Mouse (Mus musculus): ENCODE results near the gene Dynlt1b. TPM values are rescaled to one million over a fixed set of nuclear protein-coding genes. Genes with fewer than 3 reads are reported as not detected.
"Not testable (repeated sequence)": the region's sequence is repeated elsewhere in the genome, so short reads cannot be mapped to it uniquely, and the experiment has no call there.

Dynlt1b gene
- total RNA-seq (2014; rRNA removed) (44.4 and 56.6 TPM in 2 replicates), polyA plus RNA-seq (2012; rRNA removed) (37.4 and 51.4 TPM in 2 replicates)

DNA sequence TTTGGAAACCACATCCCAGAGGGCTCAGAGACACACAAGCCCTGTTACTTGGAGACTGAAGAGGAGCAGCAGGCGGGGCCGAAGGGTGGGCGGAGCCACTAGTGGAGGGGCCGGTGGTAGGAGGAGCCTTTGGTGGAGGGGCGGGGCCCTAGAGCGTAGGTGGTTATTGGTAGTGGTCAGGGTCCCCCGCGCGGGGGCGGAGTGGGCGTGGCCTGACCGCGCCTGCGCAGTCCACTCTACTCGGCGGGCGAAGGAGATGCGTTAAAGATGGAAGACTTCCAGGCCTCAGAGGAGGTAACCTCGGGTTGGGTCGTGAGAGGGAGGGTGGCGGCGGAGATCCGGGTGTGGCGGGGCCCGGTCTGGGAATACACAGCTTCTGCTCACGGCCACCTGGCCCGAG is at the start of gene Dynlt1b:
Gene Dynlt1b (plus strand): TSS at position 168 of the 400 bp plus-strand sequence.
- peak within 1 kb of the TSS; percentile 71 for H3K9ac ChIP-seq (ENCODE audit: low read depth, low read length)
- H3K79me2 ChIP-seq (ENCODE audit: control insufficient read depth, insufficient read depth, low read length); H3K27me3 ChIP-seq (ENCODE audit: control insufficient read depth, insufficient read depth, low read length); H3K27ac ChIP-seq (replicated peaks; ENCODE audit: insufficient read depth, low read depth, low read length); H3K4me1 ChIP-seq (ENCODE audit: control insufficient read depth, insufficient read depth, low read length); H3K36me3 ChIP-seq (ENCODE audit: control insufficient read depth, insufficient read depth, low read length): not testable (repeated sequence)
- under 1% methylated on average over 27 of the region's 27 CpGs for WGBS
- peak; percentile 75 for DNase-seq (ENCODE audit: extremely low read depth, low read depth, low spot score)
- TF ChIP-seq POLR2A (IDR thresholded peaks at IDR 0.05; ENCODE audit: extremely low read depth, insufficient read depth, low read length), result peak; percentile 73
- H3K4me3 ChIP-seq (ENCODE audit: insufficient read depth, low read depth, low read length), result peak within 1 kb of the TSS; percentile 46

DNA sequence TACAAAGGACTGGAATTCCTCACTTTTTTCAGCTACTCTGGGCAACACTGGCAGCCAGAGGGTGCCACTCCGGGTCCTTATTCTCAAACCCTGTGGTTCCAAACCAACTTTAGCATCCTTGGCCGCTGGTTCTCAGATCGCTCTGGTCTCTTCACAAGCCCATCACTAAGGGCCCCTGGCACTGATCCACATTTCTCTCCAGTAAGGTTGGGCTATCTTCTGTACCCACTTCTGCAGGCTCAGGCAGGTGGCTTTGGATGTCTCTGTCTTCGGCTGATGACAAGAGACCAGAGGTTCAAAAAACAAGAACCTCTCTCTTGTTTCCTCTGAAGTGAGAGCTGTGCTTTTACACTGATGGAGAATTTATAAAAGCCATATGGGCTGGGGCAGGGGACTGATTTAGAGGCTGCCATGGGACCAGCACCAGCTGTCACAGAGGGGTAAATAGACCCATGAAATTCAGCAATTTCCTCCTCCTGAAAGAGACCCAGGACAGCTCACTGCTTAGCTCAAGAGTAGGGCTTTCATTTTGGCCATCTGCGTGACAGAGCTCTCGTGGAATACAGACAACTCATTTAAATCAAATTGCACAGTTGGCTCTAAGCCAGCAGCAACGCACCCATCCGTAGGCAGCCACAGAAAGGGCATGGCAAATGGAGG is 49.6 kb upstream of the Dynlt1b start:
- not testable (repeated sequence) for DNase-seq (ENCODE audit: extremely low read depth, low read depth, low spot score); H3K4me1 ChIP-seq (ENCODE audit: control insufficient read depth, insufficient read depth, low read length); H3K4me3 ChIP-seq (ENCODE audit: insufficient read depth, low read depth, low read length); H3K27ac ChIP-seq (replicated peaks; ENCODE audit: insufficient read depth, low read depth, low read length); H3K27me3 ChIP-seq (ENCODE audit: control insufficient read depth, insufficient read depth, low read length); H3K79me2 ChIP-seq (ENCODE audit: control insufficient read depth, insufficient read depth, low read length); H3K9ac ChIP-seq (ENCODE audit: low read depth, low read length); H3K36me3 ChIP-seq (ENCODE audit: control insufficient read depth, insufficient read depth, low read length)
- WGBS, result 90% methylated on average over 1 of the region's 8 CpGs

DNA sequence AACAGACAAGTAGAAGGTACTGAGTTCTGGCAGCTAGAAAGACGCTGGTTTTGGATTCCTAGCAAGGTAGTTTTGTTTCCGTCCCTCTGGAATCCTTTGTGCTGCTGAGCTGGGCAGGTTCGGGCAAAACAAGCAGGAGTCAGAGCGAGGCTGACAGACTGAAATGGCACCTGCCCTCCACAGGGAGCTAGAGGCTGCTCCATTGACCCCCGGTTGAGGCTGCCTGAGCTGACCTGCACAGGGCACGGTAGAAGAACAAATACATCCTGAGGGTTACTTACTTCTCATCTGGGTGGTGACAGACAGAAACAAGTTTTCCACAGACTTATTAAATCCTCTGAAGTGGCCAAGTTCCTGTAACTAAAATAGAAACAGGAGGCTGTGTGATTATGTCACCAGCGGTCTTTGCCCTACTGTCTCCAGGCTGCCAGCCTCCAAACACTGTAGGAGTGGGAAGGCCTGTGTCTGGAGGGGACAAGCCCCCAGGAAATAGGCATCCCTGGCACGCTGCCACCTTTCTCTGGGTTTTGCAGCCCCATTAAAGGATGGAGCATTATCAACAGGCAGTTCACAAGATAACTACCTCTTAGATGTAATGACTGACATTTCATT is 48.7 kb upstream of the Dynlt1b start:
- WGBS, result no CpG with 5 or more reads among the region's 8 CpGs
- not testable (repeated sequence) for H3K9ac ChIP-seq (ENCODE audit: low read depth, low read length); DNase-seq (ENCODE audit: extremely low read depth, low read depth, low spot score); H3K27me3 ChIP-seq (ENCODE audit: control insufficient read depth, insufficient read depth, low read length); H3K27ac ChIP-seq (replicated peaks; ENCODE audit: insufficient read depth, low read depth, low read length); H3K4me1 ChIP-seq (ENCODE audit: control insufficient read depth, insufficient read depth, low read length); H3K36me3 ChIP-seq (ENCODE audit: control insufficient read depth, insufficient read depth, low read length); H3K4me3 ChIP-seq (ENCODE audit: insufficient read depth, low read depth, low read length); H3K79me2 ChIP-seq (ENCODE audit: control insufficient read depth, insufficient read depth, low read length)

DNA sequence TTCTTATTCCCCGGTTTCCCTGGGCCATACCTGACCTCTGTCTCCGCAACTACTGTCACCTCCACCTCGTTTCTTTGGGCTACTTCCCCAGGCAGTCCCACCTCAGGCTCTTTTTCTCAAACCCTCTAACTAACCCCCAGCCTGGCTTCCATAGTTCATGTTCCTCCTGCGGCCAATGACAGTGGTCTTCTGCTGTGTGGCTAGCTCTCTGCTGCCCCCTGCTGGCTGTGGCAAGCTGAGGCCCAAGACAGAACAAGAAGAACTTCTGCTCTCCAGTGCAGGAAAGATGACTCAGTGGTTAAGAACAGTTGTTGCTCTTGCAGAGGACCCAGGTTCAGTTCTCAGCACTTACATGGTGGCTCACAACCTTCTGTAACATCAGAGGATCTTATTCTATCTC is 43.0 kb upstream of the Dynlt1b start:
- not testable (repeated sequence) for H3K79me2 ChIP-seq (ENCODE audit: control insufficient read depth, insufficient read depth, low read length); H3K9ac ChIP-seq (ENCODE audit: low read depth, low read length); DNase-seq (ENCODE audit: extremely low read depth, low read depth, low spot score); H3K27me3 ChIP-seq (ENCODE audit: control insufficient read depth, insufficient read depth, low read length); H3K36me3 ChIP-seq (ENCODE audit: control insufficient read depth, insufficient read depth, low read length); H3K4me3 ChIP-seq (ENCODE audit: insufficient read depth, low read depth, low read length); H3K4me1 ChIP-seq (ENCODE audit: control insufficient read depth, insufficient read depth, low read length); H3K27ac ChIP-seq (replicated peaks; ENCODE audit: insufficient read depth, low read depth, low read length)
- no CpG with 5 or more reads among the region's 4 CpGs for WGBS

DNA sequence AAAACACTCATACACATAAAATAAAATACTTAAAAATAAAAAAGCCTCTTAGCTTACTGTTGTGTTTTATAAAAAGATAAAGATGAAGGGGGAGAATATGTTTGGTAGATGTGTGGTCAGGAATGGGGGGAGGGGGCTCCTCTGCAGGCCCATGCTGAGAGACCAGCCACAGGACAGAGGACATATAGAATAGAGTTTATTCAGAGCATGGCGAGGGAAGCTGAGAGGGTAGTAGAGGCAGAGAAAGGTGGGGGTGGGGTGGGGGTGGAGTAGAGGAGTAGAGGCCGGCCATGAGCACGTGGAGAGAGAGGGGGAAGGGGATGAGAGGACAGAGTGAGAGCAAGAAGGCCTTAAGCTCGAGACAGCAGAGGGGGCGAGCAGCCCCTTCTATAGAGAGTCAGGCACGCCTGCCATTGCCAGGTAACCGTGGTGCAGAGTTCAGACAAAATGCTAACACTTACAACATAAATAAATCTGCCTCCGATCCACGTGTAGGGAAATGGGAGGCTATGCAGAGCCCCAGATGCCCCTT is 42.5 kb upstream of the Dynlt1b start:
- not testable (repeated sequence) for H3K36me3 ChIP-seq (ENCODE audit: control insufficient read depth, insufficient read depth, low read length); H3K27ac ChIP-seq (replicated peaks; ENCODE audit: insufficient read depth, low read depth, low read length); H3K4me3 ChIP-seq (ENCODE audit: insufficient read depth, low read depth, low read length); H3K4me1 ChIP-seq (ENCODE audit: control insufficient read depth, insufficient read depth, low read length); H3K27me3 ChIP-seq (ENCODE audit: control insufficient read depth, insufficient read depth, low read length); H3K79me2 ChIP-seq (ENCODE audit: control insufficient read depth, insufficient read depth, low read length); H3K9ac ChIP-seq (ENCODE audit: low read depth, low read length); DNase-seq (ENCODE audit: extremely low read depth, low read depth, low spot score)
- no CpG with 5 or more reads among the region's 9 CpGs for WGBS

DNA sequence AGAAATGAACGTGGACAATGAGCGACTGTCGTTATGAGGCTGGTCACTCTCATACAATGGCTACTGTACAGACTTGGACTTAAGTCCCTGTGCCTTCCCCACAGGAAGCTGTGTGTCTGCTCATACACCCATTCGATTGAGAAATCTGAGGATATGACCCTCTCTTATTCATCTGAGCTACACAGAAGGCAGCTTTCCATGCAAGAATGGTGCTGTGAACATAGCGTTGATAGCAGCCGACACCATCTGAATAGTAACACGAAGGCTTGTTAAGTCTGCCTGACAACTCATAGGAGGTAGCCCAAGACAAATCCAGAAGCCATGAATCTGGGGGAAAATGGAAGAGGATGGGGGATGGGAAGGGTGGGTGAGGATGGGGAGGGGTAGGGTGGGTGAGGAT is 40.4 kb upstream of the Dynlt1b start:
- not testable (repeated sequence) for H3K79me2 ChIP-seq (ENCODE audit: control insufficient read depth, insufficient read depth, low read length); H3K36me3 ChIP-seq (ENCODE audit: control insufficient read depth, insufficient read depth, low read length); H3K4me3 ChIP-seq (ENCODE audit: insufficient read depth, low read depth, low read length); H3K4me1 ChIP-seq (ENCODE audit: control insufficient read depth, insufficient read depth, low read length); H3K27ac ChIP-seq (replicated peaks; ENCODE audit: insufficient read depth, low read depth, low read length); H3K27me3 ChIP-seq (ENCODE audit: control insufficient read depth, insufficient read depth, low read length); H3K9ac ChIP-seq (ENCODE audit: low read depth, low read length); DNase-seq (ENCODE audit: extremely low read depth, low read depth, low spot score)
- WGBS, result 85% methylated on average over 5 of the region's 7 CpGs

DNA sequence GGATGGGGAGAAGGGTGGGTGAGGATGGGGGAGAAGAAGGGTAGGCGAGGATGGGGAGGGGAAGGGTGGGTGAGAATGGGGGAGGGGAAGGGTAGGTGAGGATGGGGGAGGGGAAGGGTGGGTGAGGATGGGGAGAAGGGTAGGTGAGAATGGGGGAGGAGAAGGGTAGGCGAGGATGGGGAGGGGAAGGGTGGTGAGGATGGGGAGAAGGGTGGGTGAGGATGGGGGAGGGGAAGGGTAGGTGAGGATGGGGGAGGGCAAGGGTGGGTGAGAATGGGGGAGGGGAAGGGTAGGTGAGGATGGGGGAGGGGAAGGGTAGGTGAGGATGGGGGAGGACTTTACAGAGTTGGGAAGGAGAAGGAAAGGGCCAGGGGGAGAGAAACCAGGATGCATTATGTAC is 39.2 kb upstream of the Dynlt1b start:
- not testable (repeated sequence) for H3K4me1 ChIP-seq (ENCODE audit: control insufficient read depth, insufficient read depth, low read length); H3K27ac ChIP-seq (replicated peaks; ENCODE audit: insufficient read depth, low read depth, low read length); DNase-seq (ENCODE audit: extremely low read depth, low read depth, low spot score); H3K9ac ChIP-seq (ENCODE audit: low read depth, low read length); H3K79me2 ChIP-seq (ENCODE audit: control insufficient read depth, insufficient read depth, low read length); H3K36me3 ChIP-seq (ENCODE audit: control insufficient read depth, insufficient read depth, low read length); H3K27me3 ChIP-seq (ENCODE audit: control insufficient read depth, insufficient read depth, low read length); H3K4me3 ChIP-seq (ENCODE audit: insufficient read depth, low read depth, low read length)
- WGBS, result 98% methylated on average over 2 of the region's 2 CpGs

DNA sequence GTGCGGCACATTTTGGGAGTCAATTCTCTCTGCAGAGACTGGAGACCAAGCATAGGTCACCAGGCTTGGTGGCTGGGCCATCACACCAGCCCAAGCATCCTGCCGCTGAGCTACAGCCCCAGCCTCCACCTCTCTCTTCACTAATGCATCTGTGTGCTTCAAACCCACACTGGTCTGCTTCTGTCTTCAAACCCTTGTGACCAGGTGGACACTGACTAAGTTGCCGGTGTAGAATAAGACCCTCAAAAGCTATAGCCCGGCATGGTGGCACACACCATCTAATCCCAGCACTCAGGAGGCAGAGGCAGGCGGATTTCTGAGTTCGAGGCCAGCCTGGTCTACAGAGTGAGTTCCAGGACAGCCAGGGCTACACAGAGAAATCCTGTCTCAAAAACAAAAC is 38.2 kb upstream of the Dynlt1b start:
- H3K4me1 ChIP-seq (ENCODE audit: control insufficient read depth, insufficient read depth, low read length); H3K79me2 ChIP-seq (ENCODE audit: control insufficient read depth, insufficient read depth, low read length); DNase-seq (ENCODE audit: extremely low read depth, low read depth, low spot score); H3K4me3 ChIP-seq (ENCODE audit: insufficient read depth, low read depth, low read length); H3K27me3 ChIP-seq (ENCODE audit: control insufficient read depth, insufficient read depth, low read length); H3K9ac ChIP-seq (ENCODE audit: low read depth, low read length); H3K36me3 ChIP-seq (ENCODE audit: control insufficient read depth, insufficient read depth, low read length); H3K27ac ChIP-seq (replicated peaks; ENCODE audit: insufficient read depth, low read depth, low read length): not testable (repeated sequence)
- 81% methylated on average over 5 of the region's 6 CpGs for WGBS
